Mouse (Mus musculus) embryo, embryonic 9.5 days (tissue): ENCODE results near the gene Car11.
A peak's percentile ranks its signal among the peaks of the same experiment; 100 is the strongest.

ENCODE experiments used
- DNase-seq: peaks from one replicate; pipeline ENCODE4 v3.0.0-alpha.2; 2017; ENCODE audit errors: extremely low spot score

Car11 gene

GRCm38 (mm10) chr7:45689800-45690199 is 9.8 kb upstream of the Car11 start:
- no peak for DNase-seq

- DNase-seq = no peak
Observed at GRCm38 (mm10) chr7:45692364-45692763, 7.3 kb upstream of the Car11 start.

GRCm38 (mm10) chr7:45693921-45694591 is 5.6 kb upstream of the Car11 start, which contains the start of gene Sec1:
Gene Sec1, minus strand, starts transcription at chr7:45694402.
- DNase-seq = no peak

- DNase-seq = no peak
Observed at GRCm38 (mm10) chr7:45695098-45695497, 4.5 kb upstream of the Car11 start.

- no peak for DNase-seq
Observed at GRCm38 (mm10) chr7:45697894-45698293, 1.7 kb upstream of the Car11 start.

- peak; percentile 82 for DNase-seq
Observed at GRCm38 (mm10) chr7:45700301-45701015, 815 bp downstream of the Car11 start.

- no peak for DNase-seq
Observed at GRCm38 (mm10) chr7:45701072-45701471, 1.4 kb downstream of the Car11 start.

- no peak for DNase-seq
Observed at GRCm38 (mm10) chr7:45701607-45702006, 2.0 kb downstream of the Car11 start.

GRCm38 (mm10) chr7:45702316-45702715 is 2.7 kb downstream of the Car11 start:
- no peak for DNase-seq

GRCm38 (mm10) chr7:45702809-45703520 is 3.3 kb downstream of the Car11 start:
- DNase-seq = no peak

GRCm38 (mm10) chr7:45703521-45704033 is 3.9 kb downstream of the Car11 start:
- DNase-seq = no peak

- DNase-seq = peak; percentile 84
Observed at GRCm38 (mm10) chr7:45704046-45704559, 4.5 kb downstream of the Car11 start.

- DNase-seq = peak; percentile 99
Observed at GRCm38 (mm10) chr7:45704730-45705442, 5.2 kb downstream of the Car11 start, which contains the start of gene Dbp. Gene Dbp, plus strand, starts transcription at chr7:45705088.

- DNase-seq = no peak
Observed at GRCm38 (mm10) chr7:45705443-45705864, 5.8 kb downstream of the Car11 start.

- peak; percentile 74 for DNase-seq
Observed at GRCm38 (mm10) chr7:45705873-45706281, 6.2 kb downstream of the Car11 start.

- peak; percentile 92 for DNase-seq
Observed at GRCm38 (mm10) chr7:45706721-45707241, 7.1 kb downstream of the Car11 start.

GRCm38 (mm10) chr7:45707375-45707967 is 7.8 kb downstream of the Car11 start:
- DNase-seq = peak; percentile 93

- DNase-seq = no peak
Observed at GRCm38 (mm10) chr7:45708221-45708761, 8.6 kb downstream of the Car11 start.

- no peak for DNase-seq
Observed at GRCm38 (mm10) chr7:45709036-45709435, 9.4 kb downstream of the Car11 start.

- DNase-seq = no peak
Observed at GRCm38 (mm10) chr7:45709677-45710355, 10.2 kb downstream of the Car11 start.
